Mouse (Mus musculus) thymus, adult 2 months (tissue): ENCODE data around the gene Smarcd3. TPM values are rescaled to one million over a fixed set of nuclear protein-coding genes. Genes with fewer than 3 reads are reported as not detected.

Experiments
- DNase-seq: peaks from one replicate; pipeline ENCODE4 v3.0.0; 2021
- H3K27ac ChIP-seq: fragments of 200-500 bp; 2 replicates; pipeline ENCODE4 v1.5.1; 2012; ENCODE audit warnings: low read length, control low read depth; ENCODE audit not compliant: control insufficient read depth, insufficient read depth
- H3K27me3 ChIP-seq: fragments of 200-500 bp; 2 replicates; pipeline ENCODE4 v1.6.1; 2012; ENCODE audit warnings: mild to moderate bottlenecking, low read length, moderate library complexity, mixed read lengths; ENCODE audit not compliant: control insufficient read depth, insufficient read depth
- H3K36me3 ChIP-seq: fragments of 200-500 bp; 2 replicates; pipeline ENCODE4 v1.6.1; 2012; ENCODE audit warnings: mild to moderate bottlenecking, low read length, moderate library complexity; ENCODE audit not compliant: control insufficient read depth, insufficient read depth
- H3K4me1 ChIP-seq: fragments of 200-500 bp; replicated peaks from 2 replicates; pipeline ENCODE4 v1.6.1; 2012; ENCODE audit warnings: low read length; ENCODE audit not compliant: control insufficient read depth, insufficient read depth
- H3K4me3 ChIP-seq: fragments of 200-500 bp; 2 replicates; pipeline ENCODE4 v1.5.1; 2012; ENCODE audit warnings: mild to moderate bottlenecking, low read length, control low read depth, moderate library complexity; ENCODE audit not compliant: control insufficient read depth, insufficient read depth
- CTCF ChIP-seq: fragments of 200-500 bp; IDR thresholded peaks from 2 replicates; pipeline ENCODE4 v1.5.1; 2012; ENCODE audit warnings: mild to moderate bottlenecking, control low read depth, low read length, moderate library complexity, borderline replicate concordance; ENCODE audit not compliant: control insufficient read depth, poor library complexity, insufficient read depth; ENCODE audit errors: extremely low read depth
- POLR2A ChIP-seq: fragments of 200-500 bp; IDR thresholded peaks from 2 replicates; pipeline ENCODE4 v1.6.1; 2012; ENCODE audit warnings: mild to moderate bottlenecking, low read length, control low read depth, moderate library complexity; ENCODE audit not compliant: control insufficient read depth, poor library complexity, insufficient read depth; ENCODE audit errors: extremely low read depth
- WGBS: fragments of 180-500 bp; shearing (Covaris S2); methylation state at CpG from one replicate; pipeline ENCODE4 v1.1.7; 2018; 5-methylcytosine and 5-hydroxymethylcytosine counted together
- polyA plus RNA-seq: library from polyadenylated mRNA; depleted of rRNA; stranded (reverse); fragments of >200 nt; gene quantifications from 2 replicates; pipeline ENCODE4 v1.2.3, GENCODE M21; 2012

Smarcd3 gene
- polyA plus RNA-seq, 1 experiment: 6.1 TPM

GRCm38 (mm10) chr5:24611366-24612301, 12.6 kb downstream of the Smarcd3 start:
- H3K4me1 ChIP-seq: no peaks in the 10 kb centered on the region
- H3K36me3 ChIP-seq: no peaks in the 10 kb centered on the region
- no peaks in the 10 kb centered on the region; the same call in 1 of the 2 replicates for H3K27me3 ChIP-seq
- 88% methylated on average over 7 of the region's 7 CpGs for WGBS
- H3K4me3 ChIP-seq: no peak overlapping the region
- TF ChIP-seq CTCF (no peak), POLR2A (no peak)
- no peak overlapping the region for H3K27ac ChIP-seq
- no peak for DNase-seq

- H3K36me3 ChIP-seq: no peaks in the 10 kb centered on the region
- no peak overlapping the region for H3K4me3 ChIP-seq
- no peak for DNase-seq
- no peaks in the 10 kb centered on the region for H3K4me1 ChIP-seq
- no peak for TF ChIP-seq POLR2A
- TF ChIP-seq CTCF: no peak
- 47% methylated on average over 5 of the region's 5 CpGs for WGBS
- no peak overlapping the region for H3K27ac ChIP-seq
- peaks cover 13% of the 10 kb centered on the region for H3K27me3 ChIP-seq
These were observed 14.8 kb downstream of the Smarcd3 start for GRCm38 (mm10) chr5:24609388-24609787.

GRCm38 (mm10) chr5:24605980-24606665, 18.1 kb downstream of the Smarcd3 start:
- H3K36me3 ChIP-seq: no peaks in the 10 kb centered on the region
- H3K4me1 ChIP-seq: no peaks in the 10 kb centered on the region
- H3K4me3 ChIP-seq: no peak overlapping the region
- 84% methylated on average over 14 of the region's 14 CpGs for WGBS
- no peak overlapping the region for H3K27ac ChIP-seq
- H3K27me3 ChIP-seq: peaks cover 28% of the 10 kb centered on the region
- DNase-seq: no peak
- TF ChIP-seq CTCF: no peak
- TF ChIP-seq POLR2A: no peak

- no peaks in the 10 kb centered on the region for H3K36me3 ChIP-seq
- H3K4me3 ChIP-seq: no peak overlapping the region
- peaks cover 32% of the 10 kb centered on the region for H3K27me3 ChIP-seq
- TF ChIP-seq POLR2A: no peak
- no peak for TF ChIP-seq CTCF
- 78% methylated on average over 6 of the region's 6 CpGs for WGBS
- no peaks in the 10 kb centered on the region for H3K4me1 ChIP-seq
- DNase-seq: no peak
- no peak overlapping the region for H3K27ac ChIP-seq
These were observed 18.8 kb downstream of the Smarcd3 start for GRCm38 (mm10) chr5:24605321-24605979.

- WGBS: 2% methylated on average over 43 of the region's 46 CpGs
- DNase-seq: no peak
- peak overlapping the region; percentile 20 for H3K4me3 ChIP-seq
- no peak overlapping the region for H3K27ac ChIP-seq
- peaks cover 32% of the 10 kb centered on the region for H3K27me3 ChIP-seq
- TF ChIP-seq POLR2A (no peak), CTCF (no peak)
- no peaks in the 10 kb centered on the region for H3K36me3 ChIP-seq
- H3K4me1 ChIP-seq: no peaks in the 10 kb centered on the region
These were observed 19.5 kb downstream of the Smarcd3 start for GRCm38 (mm10) chr5:24604656-24605100.

- H3K27ac ChIP-seq: no peak overlapping the region
- H3K4me1 ChIP-seq: no peaks in the 10 kb centered on the region
- H3K4me3 ChIP-seq: no peak overlapping the region
- TF ChIP-seq POLR2A (no peak), CTCF (no peak)
- DNase-seq: no peak
- WGBS: 48% methylated on average over 12 of the region's 12 CpGs
- H3K36me3 ChIP-seq: no peaks in the 10 kb centered on the region
- H3K27me3 ChIP-seq: peaks cover 34% of the 10 kb centered on the region
These were observed 20.0 kb downstream of the Smarcd3 start for GRCm38 (mm10) chr5:24604080-24604655.
